Mouse (Mus musculus) midbrain, embryonic 15.5 days (tissue): ENCODE data around the gene Rgs11. TPM values are rescaled to one million over a fixed set of nuclear protein-coding genes. Genes with fewer than 3 reads are reported as not detected.

Source experiments
- ATAC-seq: fragments of 200-750 bp; cut with Nextera tagmentation; replicated peaks from 2 replicates; pipeline ENCODE4 v1.8.0; 2017; ENCODE audit warnings: moderate TSS enrichment
- H3K27ac ChIP-seq: fragments of 300-500 bp; sonication (generic); 2 replicates; pipeline ENCODE4 v1.5.1; 2015; ENCODE audit warnings: mild to moderate bottlenecking, inconsistent platforms
- H3K27me3 ChIP-seq: fragments of 300-500 bp; sonication (generic); replicated peaks from 2 replicates; pipeline ENCODE4 v1.6.1; 2015; ENCODE audit warnings: inconsistent platforms
- H3K36me3 ChIP-seq: fragments of 300-500 bp; sonication (generic); replicated peaks from 2 replicates; pipeline ENCODE4 v1.6.1; 2015; ENCODE audit warnings: inconsistent platforms
- H3K4me1 ChIP-seq: fragments of 300-500 bp; sonication (generic); 2 replicates; pipeline ENCODE4 v1.6.1; 2015; ENCODE audit warnings: inconsistent platforms
- H3K4me2 ChIP-seq: fragments of 300-500 bp; sonication (generic); 2 replicates; pipeline ENCODE4 v1.6.1; 2015; ENCODE audit warnings: inconsistent platforms, mild to moderate bottlenecking, moderate library complexity
- H3K4me3 ChIP-seq: fragments of 300-500 bp; sonication (generic); 2 replicates; pipeline ENCODE4 v1.5.1; 2015; ENCODE audit warnings: mild to moderate bottlenecking, inconsistent platforms
- H3K9ac ChIP-seq: fragments of 300-500 bp; sonication (generic); 2 replicates; pipeline ENCODE4 v1.6.1; 2015; ENCODE audit warnings: mild to moderate bottlenecking, inconsistent platforms
- H3K9me3 ChIP-seq: fragments of 300-500 bp; sonication (generic); 2 replicates; pipeline ENCODE4 v1.6.1; 2016; ENCODE audit warnings: inconsistent platforms
- WGBS: fragments of 180-500 bp; shearing (Covaris S2); methylation state at CpG from one replicate; pipeline ENCODE4 v1.1.7; 2015; ENCODE audit warnings: mixed read lengths; 5-methylcytosine and 5-hydroxymethylcytosine counted together
- polyA plus RNA-seq: library from polyadenylated mRNA; unstranded; fragments of >200 nt; fragmentation: Nextera tagmentation; extraction: Ambion mirVana; gene quantifications from 2 replicates; pipeline ENCODE4 v1.2.1, GENCODE M21; 2015

Gene Rgs11
- polyA plus RNA-seq, 1 experiment from 2014 or later, result 7.6 TPM

DNA sequence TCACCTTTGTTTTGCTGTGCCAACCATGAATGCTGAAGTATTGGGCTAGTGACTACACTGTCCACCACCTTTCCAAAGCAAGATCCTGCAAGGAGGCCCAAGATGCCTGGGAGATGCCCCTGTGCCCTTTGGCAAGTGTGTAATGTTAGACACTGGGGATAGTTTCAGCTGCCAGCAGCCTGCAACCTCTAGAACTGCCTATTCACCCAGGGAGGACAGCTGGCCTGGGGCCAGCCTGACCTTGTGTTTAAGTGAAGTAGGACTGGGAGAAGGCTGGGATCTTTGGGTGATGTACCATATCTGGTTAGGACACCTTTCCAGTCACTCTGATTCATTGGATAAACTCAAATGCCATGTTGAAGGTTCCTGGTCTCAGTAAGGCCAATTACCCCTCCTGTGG is 753 bp upstream of the Rgs11 start:
- Histone ChIP-seq H3K9me3 (no peaks in the 10 kb centered on the region), H3K4me1 (peaks cover 28% of the 10 kb centered on the region), H3K27me3 (peaks cover 52% of the 10 kb centered on the region), H3K9ac (no peak overlapping the region), H3K4me2 (0 out of 2 replicates have a peak overlapping the region, but pooled peaks have one; percentile 98), H3K4me3 (peak overlapping the region; percentile 51; the same call in 1 of the 2 replicates), H3K36me3 (no peaks in the 10 kb centered on the region), H3K27ac (no peak overlapping the region)
- no peak for ATAC-seq

DNA sequence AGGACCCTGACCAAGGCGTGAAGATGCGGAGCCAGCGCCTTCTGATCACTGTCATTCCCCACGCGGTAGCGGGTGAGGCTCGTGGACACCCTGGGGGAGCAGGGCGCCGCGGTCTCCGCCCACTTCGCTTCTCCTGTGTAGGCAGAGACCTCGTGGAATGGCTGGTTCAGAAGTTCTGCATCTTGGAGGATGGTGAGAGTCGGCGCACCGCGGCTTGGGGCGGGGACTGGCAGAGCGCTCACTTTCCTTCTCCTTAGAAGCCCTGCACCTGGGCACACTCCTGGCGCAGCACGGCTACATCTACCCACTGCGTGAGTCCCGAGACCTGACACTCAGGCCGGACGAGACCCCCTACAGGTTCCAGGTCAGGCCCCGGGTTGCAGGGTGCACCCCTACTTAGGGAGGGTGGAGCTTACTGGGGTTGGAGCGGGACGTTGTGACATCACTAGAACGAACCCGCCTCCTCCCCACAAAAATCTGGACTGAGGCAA is 615 bp downstream of the Rgs11 start:
- no peaks in the 10 kb centered on the region for H3K9me3 ChIP-seq
- peak overlapping the region; percentile 93 for H3K4me2 ChIP-seq
- peaks cover 28% of the 10 kb centered on the region for H3K4me1 ChIP-seq
- no peaks in the 10 kb centered on the region for H3K36me3 ChIP-seq
- peak overlapping the region; percentile 38; the same call in 1 of the 2 replicates for H3K9ac ChIP-seq
- H3K4me3 ChIP-seq, result peak overlapping the region; percentile 47
- peaks cover 52% of the 10 kb centered on the region for H3K27me3 ChIP-seq
- peak; percentile 22; the same call in 1 of the 2 replicates for ATAC-seq
- WGBS, result under 1% methylated on average over 30 of the region's 30 CpGs
- no peak overlapping the region for H3K27ac ChIP-seq

DNA sequence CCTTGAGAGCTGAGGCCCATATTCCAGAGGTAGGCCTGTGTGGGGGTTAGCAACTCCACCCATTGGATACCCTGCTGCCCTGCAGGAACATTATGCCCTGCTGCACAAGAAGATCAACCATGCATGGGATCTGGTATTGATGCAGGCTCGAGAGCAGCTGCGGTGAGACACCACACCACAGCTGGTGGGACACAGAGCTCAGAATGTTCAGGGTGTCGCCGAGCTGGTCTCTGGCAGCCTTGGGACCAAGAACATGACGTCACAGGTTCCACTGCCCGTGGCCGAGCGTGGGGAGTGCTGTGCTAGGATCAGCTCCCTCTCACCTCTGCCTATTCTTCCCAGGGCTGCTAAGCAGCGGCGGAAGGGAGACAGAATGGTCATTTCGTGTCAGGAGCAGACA is 2.0 kb downstream of the Rgs11 start:
- Histone ChIP-seq H3K27me3 (peaks cover 47% of the 10 kb centered on the region), H3K9ac (no peak overlapping the region), H3K36me3 (no peaks in the 10 kb centered on the region), H3K4me2 (no peak overlapping the region), H3K4me1 (peaks cover 28% of the 10 kb centered on the region), H3K27ac (no peak overlapping the region), H3K4me3 (no peak overlapping the region), H3K9me3 (no peaks in the 10 kb centered on the region)
- ATAC-seq, result no peak
- WGBS, result 24% methylated on average over 11 of the region's 11 CpGs

DNA sequence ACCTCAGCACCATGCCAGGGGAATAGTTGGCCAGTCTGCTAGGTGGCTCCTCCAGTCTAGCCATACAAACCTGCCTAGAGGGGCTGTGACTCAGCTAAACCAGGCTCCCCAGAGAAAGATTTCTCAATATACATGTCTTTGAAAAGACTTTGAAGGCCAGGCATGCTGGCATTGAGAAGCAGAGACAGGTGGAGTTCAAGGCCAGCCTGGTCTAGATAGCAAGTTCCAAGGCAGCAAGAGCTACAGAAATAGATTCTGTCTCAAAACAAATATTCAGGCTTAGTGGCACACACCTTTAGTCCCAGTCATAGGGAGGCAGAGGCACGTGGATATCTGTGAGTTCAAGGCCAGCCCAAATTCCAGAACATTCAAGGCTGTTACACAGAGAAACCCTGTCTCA is 3.6 kb downstream of the Rgs11 start:
- 68% methylated on average over 1 of the region's 1 CpGs for WGBS
- Histone ChIP-seq H3K27me3 (peaks cover 38% of the 10 kb centered on the region), H3K27ac (no peak overlapping the region), H3K36me3 (no peaks in the 10 kb centered on the region), H3K4me1 (peaks cover 17% of the 10 kb centered on the region), H3K4me2 (no peak overlapping the region), H3K4me3 (no peak overlapping the region), H3K9me3 (no peaks in the 10 kb centered on the region), H3K9ac (no peak overlapping the region)
- no peak for ATAC-seq

DNA sequence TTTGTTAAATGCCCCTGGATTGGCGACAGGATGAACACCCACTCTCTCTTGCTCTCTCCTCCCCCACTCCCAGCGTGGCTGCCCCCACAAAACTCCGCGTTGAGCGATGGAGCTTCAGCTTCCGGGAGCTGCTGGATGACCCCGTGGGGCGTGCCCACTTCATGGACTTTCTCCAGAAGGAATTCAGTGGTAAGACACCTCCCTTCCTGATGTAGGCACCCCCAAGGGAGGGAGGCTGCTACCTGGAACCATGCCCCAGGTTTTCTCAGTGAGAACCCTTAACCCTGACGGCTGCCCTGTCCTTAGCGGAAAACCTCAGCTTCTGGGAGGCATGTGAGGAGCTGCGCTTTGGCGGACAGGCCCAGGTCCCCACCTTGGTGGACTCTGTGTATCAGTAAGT is 4.9 kb downstream of the Rgs11 start, which contains the start of gene Arhgdig:
Gene Arhgdig, minus strand, starts transcription at position 101 of the 400 bp plus-strand sequence.
- Histone ChIP-seq H3K36me3 (no peaks in the 10 kb centered on the region), H3K4me3 (no peak within 1 kb of the TSS), H3K9ac (no peak within 1 kb of the TSS), H3K4me1 (peaks cover 10% of the 10 kb centered on the region), H3K4me2 (no peak within 1 kb of the TSS), H3K9me3 (no peaks in the 10 kb centered on the region), H3K27me3 (peaks cover 25% of the 10 kb centered on the region), H3K27ac (no peak within 1 kb of the TSS)
- 90% methylated on average over 12 of the region's 12 CpGs for WGBS
- ATAC-seq, result no peak

DNA sequence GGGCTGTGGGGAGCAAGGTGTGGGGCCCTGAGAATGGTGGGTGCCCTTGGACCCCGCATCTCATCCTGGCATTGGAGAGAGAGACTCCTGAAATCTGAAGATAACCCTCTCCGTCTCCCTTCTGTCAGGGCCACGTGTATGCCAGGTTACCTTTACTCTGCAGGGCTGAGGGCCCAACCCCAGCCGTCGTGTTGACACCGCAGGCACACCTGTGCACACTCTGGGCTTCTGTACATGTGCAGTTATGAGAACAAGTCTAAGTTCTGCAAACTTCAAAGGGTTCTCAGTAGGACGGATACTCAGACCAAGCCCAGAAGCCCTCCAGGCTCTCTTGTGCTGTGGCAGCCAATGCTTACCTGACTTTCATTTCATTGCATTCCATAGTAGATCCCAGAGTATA is 9.5 kb downstream of the Rgs11 start:
- H3K4me3 ChIP-seq, result no peak overlapping the region
- no peak overlapping the region for H3K4me2 ChIP-seq
- H3K9me3 ChIP-seq, result no peaks in the 10 kb centered on the region
- H3K36me3 ChIP-seq, result 0 out of 2 replicates have a peak, but pooled peaks cover 3% of the 10 kb centered on the region
- H3K9ac ChIP-seq, result no peak overlapping the region
- 93% methylated on average over 7 of the region's 7 CpGs for WGBS
- no peak overlapping the region for H3K27ac ChIP-seq
- ATAC-seq, result no peak
- H3K4me1 ChIP-seq, result no peaks in the 10 kb centered on the region
- no peaks in the 10 kb centered on the region for H3K27me3 ChIP-seq

DNA sequence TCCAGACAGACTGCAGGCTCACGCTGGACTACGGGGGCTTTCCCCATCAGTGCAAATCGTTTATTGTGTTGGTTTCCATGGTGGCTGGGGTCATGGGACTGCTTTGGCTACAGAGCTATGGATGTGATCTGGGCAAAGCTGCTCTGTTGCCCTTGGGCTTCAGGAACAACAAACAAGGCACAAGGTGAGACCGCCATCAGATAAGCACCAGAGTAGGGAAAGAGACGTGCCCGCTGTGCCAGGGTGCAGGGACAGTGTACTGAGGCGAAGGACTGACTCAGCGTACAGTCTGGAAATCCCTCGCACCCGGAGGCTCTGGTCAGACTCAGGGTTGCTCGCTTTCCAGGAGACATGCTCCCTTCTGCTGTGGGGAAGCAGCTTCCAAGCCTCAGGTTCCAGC is 9.9 kb downstream of the Rgs11 start:
- Histone ChIP-seq H3K4me2 (no peak overlapping the region), H3K9me3 (no peaks in the 10 kb centered on the region), H3K4me1 (no peaks in the 10 kb centered on the region), H3K27me3 (no peaks in the 10 kb centered on the region), H3K9ac (no peak overlapping the region), H3K4me3 (no peak overlapping the region), H3K27ac (no peak overlapping the region), H3K36me3 (0 out of 2 replicates have a peak, but pooled peaks cover 3% of the 10 kb centered on the region)
- WGBS, result 91% methylated on average over 11 of the region's 11 CpGs
- no peak for ATAC-seq

DNA sequence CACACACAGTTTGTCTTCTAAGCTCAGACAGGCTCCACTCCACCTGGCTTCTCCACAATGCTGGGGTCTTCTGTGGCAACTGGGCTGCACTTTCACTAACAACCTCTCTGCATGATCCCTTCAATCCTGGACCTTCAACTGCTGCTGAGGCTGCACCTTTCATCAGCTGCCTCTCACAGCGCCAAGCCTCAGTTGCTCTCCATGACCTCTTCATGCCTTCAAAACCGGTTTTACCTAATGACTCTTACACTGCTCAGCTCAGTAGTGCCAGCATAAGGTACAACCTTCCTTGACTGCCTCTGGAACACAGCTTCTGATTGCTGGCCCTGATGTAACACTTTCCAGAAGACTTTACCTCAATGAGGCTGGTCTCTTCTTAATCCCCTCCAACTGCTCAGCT is 18.8 kb downstream of the Rgs11 start:
- no peaks in the 10 kb centered on the region for H3K9me3 ChIP-seq
- no peak overlapping the region for H3K4me2 ChIP-seq
- H3K27me3 ChIP-seq, result no peaks in the 10 kb centered on the region
- H3K4me1 ChIP-seq, result no peaks in the 10 kb centered on the region
- no peak overlapping the region for H3K9ac ChIP-seq
- 86% methylated on average over 2 of the region's 2 CpGs for WGBS
- ATAC-seq, result no peak
- no peak overlapping the region for H3K27ac ChIP-seq
- no peaks in the 10 kb centered on the region for H3K36me3 ChIP-seq
- H3K4me3 ChIP-seq, result no peak overlapping the region

DNA sequence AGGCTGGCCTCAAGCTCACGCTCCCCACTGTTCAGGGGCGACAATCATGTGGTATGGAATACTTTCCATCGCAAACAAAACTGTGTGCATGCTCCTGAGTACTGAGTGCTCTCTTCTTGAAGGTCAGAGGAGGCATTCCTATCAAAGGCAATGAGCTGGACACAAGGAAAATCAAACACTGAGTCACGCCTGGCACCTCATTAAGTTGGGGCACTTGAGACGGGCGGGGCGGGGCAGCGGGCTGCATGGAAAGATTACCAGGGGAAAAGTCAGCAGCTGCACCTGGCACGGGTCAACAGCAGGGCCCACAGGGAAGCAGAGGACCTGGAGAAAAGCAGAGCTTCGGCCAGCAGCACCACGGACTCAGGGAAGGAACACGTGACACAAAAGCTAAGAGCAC is 22.4 kb downstream of the Rgs11 start:
- no peaks in the 10 kb centered on the region for H3K4me1 ChIP-seq
- H3K4me3 ChIP-seq, result no peak overlapping the region
- no peak overlapping the region for H3K27ac ChIP-seq
- no peaks in the 10 kb centered on the region for H3K27me3 ChIP-seq
- H3K36me3 ChIP-seq, result no peaks in the 10 kb centered on the region
- 83% methylated on average over 12 of the region's 12 CpGs for WGBS
- no peaks in the 10 kb centered on the region for H3K9me3 ChIP-seq
- ATAC-seq, result no peak
- no peak overlapping the region for H3K4me2 ChIP-seq
- H3K9ac ChIP-seq, result no peak overlapping the region

DNA sequence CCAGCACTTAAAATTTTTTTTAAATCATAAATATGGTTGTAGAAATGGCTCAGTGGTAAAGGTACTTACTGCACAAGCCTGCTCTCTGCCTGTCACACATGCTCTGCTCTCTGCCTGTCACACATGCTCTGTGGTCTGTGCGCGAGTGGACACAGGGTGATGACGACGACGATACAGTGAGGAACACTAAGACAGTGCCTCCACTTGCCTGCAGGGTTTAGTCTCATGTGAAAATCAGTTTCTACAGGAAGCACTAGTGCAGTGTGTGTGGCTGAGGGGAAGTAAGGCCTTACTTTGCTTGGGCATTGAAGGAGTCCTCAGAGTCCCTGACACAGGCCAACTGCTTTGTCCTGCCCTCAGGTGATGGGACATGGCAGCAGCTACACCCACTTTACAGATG is 27.0 kb downstream of the Rgs11 start:
- Histone ChIP-seq H3K27me3 (no peaks in the 10 kb centered on the region), H3K9ac (no peak overlapping the region), H3K4me2 (no peak overlapping the region), H3K4me1 (no peaks in the 10 kb centered on the region), H3K36me3 (no peaks in the 10 kb centered on the region), H3K4me3 (no peak overlapping the region), H3K27ac (no peak overlapping the region), H3K9me3 (no peaks in the 10 kb centered on the region)
- WGBS, result over 99% methylated on average over 5 of the region's 5 CpGs
- no peak for ATAC-seq

DNA sequence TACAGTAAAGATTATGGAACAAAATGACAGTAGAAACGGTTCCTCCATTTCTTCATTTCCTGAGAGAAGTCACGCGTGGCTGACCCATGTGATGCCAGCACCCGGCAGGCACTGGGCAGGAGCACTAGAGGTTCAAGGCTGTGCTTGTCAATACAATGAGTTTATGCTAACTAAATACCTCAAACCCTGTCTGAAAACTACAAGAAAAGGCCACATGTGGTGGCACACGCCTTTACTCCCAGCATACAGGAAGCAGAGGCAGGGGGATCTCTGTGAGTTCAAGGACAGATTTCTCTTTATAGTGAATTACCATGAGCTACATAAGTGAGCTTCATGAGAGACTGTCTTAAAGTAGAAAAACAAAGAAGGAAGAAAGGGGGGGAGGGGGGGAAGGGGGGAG is 28.4 kb downstream of the Rgs11 start:
- Histone ChIP-seq H3K27me3 (no peaks in the 10 kb centered on the region), H3K4me3 (no peak overlapping the region), H3K36me3 (no peaks in the 10 kb centered on the region), H3K9me3 (no peaks in the 10 kb centered on the region), H3K27ac (no peak overlapping the region), H3K9ac (no peak overlapping the region), H3K4me1 (peaks cover 5% of the 10 kb centered on the region; the same call in 1 of the 2 replicates), H3K4me2 (no peak overlapping the region)
- ATAC-seq, result no peak
- WGBS, result 86% methylated on average over 5 of the region's 5 CpGs

DNA sequence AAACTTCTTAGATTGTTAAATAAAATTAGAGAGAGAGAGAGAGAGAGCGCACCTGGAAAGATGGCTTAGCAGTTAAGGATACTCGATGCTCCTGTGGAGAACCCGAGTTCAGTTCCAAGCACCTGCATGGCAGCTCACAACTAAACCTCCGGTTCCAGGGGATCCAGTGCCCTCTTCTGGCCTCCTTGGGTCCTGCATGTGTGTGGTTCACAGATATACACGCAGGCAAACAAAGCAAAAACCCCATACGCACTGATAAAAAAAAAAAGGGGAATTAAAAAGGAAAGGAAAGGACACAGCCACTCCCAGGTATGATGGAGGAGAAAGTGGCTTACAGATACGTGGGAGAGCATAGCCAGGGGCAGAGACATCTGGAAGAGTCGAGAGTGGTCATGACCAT is 30.1 kb downstream of the Rgs11 start:
- Histone ChIP-seq H3K4me3 (no peak overlapping the region), H3K27ac (no peak overlapping the region), H3K27me3 (no peaks in the 10 kb centered on the region), H3K9ac (no peak overlapping the region), H3K9me3 (no peaks in the 10 kb centered on the region), H3K4me2 (no peak overlapping the region), H3K4me1 (peaks cover 5% of the 10 kb centered on the region; the same call in 1 of the 2 replicates), H3K36me3 (no peaks in the 10 kb centered on the region)
- 68% methylated on average over 8 of the region's 8 CpGs for WGBS
- ATAC-seq, result no peak

DNA sequence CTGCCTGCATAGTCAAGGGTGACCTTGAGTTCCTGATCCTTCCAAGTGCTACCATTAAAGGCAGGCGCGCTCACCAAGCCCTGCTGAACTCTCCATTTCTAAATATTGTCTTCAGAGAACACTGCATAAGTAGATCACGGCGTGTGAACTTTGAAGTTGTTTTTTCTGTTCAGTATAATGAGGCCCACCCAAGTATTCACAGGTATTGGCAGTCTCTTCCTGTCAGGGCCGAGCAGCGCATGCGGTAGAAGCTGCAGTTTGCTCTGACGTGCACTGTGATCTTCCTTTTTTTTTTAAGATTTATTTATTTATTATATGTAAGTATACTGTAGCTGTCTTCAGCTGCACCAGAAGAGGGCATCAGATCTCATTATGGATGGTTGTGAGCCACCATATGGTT is 31.6 kb downstream of the Rgs11 start:
- Histone ChIP-seq H3K4me2 (no peak overlapping the region), H3K4me3 (no peak overlapping the region)
- ATAC-seq, result no peak

More for the DNA sequence above, 31.6 kb downstream of the Rgs11 start:
- Histone ChIP-seq H3K9ac (no peak overlapping the region), H3K27me3 (no peaks in the 10 kb centered on the region), H3K27ac (no peak overlapping the region), H3K9me3 (no peaks in the 10 kb centered on the region), H3K36me3 (no peaks in the 10 kb centered on the region), H3K4me1 (peaks cover 5% of the 10 kb centered on the region; the same call in 1 of the 2 replicates)
- WGBS, result 85% methylated on average over 8 of the region's 8 CpGs
